Mouse (Mus musculus) cerebellum, postnatal 4 days (tissue): ENCODE results near the gene Pdlim4.
A peak's percentile ranks its signal among the peaks of the same experiment; 100 is the strongest.
"Not testable (repeated sequence)": the region's sequence is repeated elsewhere in the genome, so short reads cannot be mapped to it uniquely, and the experiment has no call there.

Experiments
- DNase-seq, 2 experiments: peaks; one replicate each; pipeline ENCODE4 v3.0.0; 2022; ENCODE audit warnings: low spot score in 2 of 2, mixed read lengths in 1 of 2

Gene Pdlim4

GRCm38 (mm10) chr11:54017596-54017995 lies 51.2 kb downstream of the Pdlim4 start:
- DNase-seq: no peak

- no peak for DNase-seq
Observed at GRCm38 (mm10) chr11:54016051-54016450, 52.8 kb downstream of the Pdlim4 start.

GRCm38 (mm10) chr11:54012961-54013360 lies 55.9 kb downstream of the Pdlim4 start:
- DNase-seq: no peak

GRCm38 (mm10) chr11:54011255-54011654 lies 57.6 kb downstream of the Pdlim4 start:
- no peak for DNase-seq

DNA sequence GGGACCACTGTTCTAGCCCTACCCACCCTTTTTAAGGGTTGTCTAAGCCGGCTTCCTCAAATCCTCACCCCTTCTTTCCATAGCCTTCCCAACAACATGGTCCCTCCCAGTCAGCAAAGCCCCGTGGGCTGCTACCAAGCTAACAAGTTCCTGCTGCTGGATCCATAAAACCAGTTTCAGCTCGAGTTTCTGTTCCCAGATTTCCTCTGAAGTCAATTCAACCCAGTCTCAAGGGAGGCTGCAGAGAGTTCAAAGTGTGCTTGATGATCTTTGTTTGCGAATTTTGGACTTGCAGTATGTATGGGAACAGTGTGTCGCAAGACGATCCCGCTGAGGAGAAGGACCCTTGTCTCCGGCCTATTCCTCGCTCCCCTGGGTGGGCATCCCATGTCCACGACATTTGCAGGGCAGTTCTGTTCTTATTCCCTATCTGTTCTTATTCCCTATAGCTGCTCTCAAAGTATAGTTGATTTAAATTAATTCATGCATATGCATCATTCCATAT lies 60.3 kb downstream of the Pdlim4 start:
- DNase-seq: no peak

DNA sequence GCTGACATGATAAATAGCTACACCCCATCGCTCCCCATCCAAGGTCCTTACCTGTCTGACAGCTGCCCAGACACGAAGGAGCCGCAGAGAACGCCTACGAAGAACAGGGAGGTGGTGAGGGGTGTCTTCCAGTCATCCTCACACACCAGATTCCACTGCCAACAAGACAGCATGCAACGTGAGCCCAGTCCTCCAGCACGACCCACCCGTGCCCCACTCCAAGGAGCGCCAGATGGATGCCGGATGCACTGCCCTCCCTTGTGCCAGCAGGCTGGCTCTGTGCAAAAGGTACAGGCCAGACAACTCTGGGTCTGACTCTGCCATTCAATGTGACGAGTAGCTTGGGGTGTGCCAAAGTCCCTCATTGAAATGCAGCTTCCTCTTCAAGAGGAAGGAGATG lies 61.1 kb downstream of the Pdlim4 start:
- peak in 1 of 2 experiments; percentile 66 for DNase-seq

- DNase-seq: peak in 1 of 2 experiments; percentile 67
Observed at GRCm38 (mm10) chr11:54006901-54007300, 61.9 kb downstream of the Pdlim4 start.

DNA sequence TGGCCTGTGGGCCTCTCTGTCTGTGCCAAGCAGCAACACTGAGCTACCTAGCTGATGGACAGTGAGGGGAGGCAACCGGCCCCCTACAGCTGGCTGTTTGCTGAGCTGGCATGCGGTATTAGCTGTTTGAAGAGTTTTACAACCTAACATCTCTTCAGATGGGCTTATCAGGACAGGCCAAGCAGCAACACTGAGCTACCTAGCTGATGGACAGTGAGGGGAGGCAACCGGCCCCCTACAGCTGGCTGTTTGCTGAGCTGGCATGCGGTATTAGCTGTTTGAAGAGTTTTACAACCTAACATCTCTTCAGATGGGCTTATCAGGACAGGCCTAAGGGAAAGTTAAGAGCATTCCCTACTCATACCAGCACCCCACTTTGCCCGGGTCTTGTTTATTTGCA lies 62.5 kb downstream of the Pdlim4 start:
- not testable (repeated sequence) for DNase-seq
